Mouse (Mus musculus): Measurements from ENCODE around the gene Hipk1. TPM values are rescaled to one million over a fixed set of nuclear protein-coding genes. Genes with fewer than 3 reads are reported as not detected.

Gene Hipk1
- polyA plus RNA-seq, 1 experiment from 2014 or later, result 15.9 TPM

- H3K36me3 ChIP-seq (ENCODE audit: control insufficient read depth, insufficient read depth, low read length), result peaks cover 2% of the 10 kb centered on the region; the same call in 1 of the 2 replicates
- no peak for DNase-seq (ENCODE audit: low spot score, missing footprints)
- H3K4me3 ChIP-seq (ENCODE audit: low read depth, low read length), result no peak overlapping the region
- H3K4me2 ChIP-seq, result no peak overlapping the region
- no peak for ATAC-seq (ENCODE audit: low FRiP score)
- 83% methylated on average over 9 of the region's 9 CpGs for WGBS
- no peak overlapping the region for H3K9ac ChIP-seq (ENCODE audit: low read length)
- no peaks in the 10 kb centered on the region for H3K27me3 ChIP-seq (ENCODE audit: control insufficient read depth, insufficient read depth, low read length)
- no peaks in the 10 kb centered on the region for H3K4me1 ChIP-seq (ENCODE audit: control insufficient read depth, insufficient read depth, low read length)
- no peak overlapping the region for H3K27ac ChIP-seq (ENCODE audit: low read depth, low read length)
- no peaks in the 10 kb centered on the region for H3K9me3 ChIP-seq (ENCODE audit: control insufficient read depth, low read length)
Measured at GRCm38 (mm10) chr3:103771531-103772130, 19.7 kb downstream of the Hipk1 start.

GRCm38 (mm10) chr3:103766789-103767188 is 24.6 kb downstream of the Hipk1 start:
- no peaks in the 10 kb centered on the region for H3K27me3 ChIP-seq (ENCODE audit: control insufficient read depth, insufficient read depth, low read length)
- H3K27ac ChIP-seq (ENCODE audit: low read depth, low read length), result no peak overlapping the region
- no peak overlapping the region for H3K4me3 ChIP-seq (ENCODE audit: low read depth, low read length)
- H3K36me3 ChIP-seq (ENCODE audit: control insufficient read depth, insufficient read depth, low read length), result peaks cover 2% of the 10 kb centered on the region; the same call in 1 of the 2 replicates
- no peak for ATAC-seq (ENCODE audit: low FRiP score)
- H3K4me2 ChIP-seq, result no peak overlapping the region
- H3K4me1 ChIP-seq (ENCODE audit: control insufficient read depth, insufficient read depth, low read length), result no peaks in the 10 kb centered on the region
- DNase-seq (ENCODE audit: low spot score, missing footprints), result no peak
- no peaks in the 10 kb centered on the region for H3K9me3 ChIP-seq (ENCODE audit: control insufficient read depth, low read length)
- WGBS, result 75% methylated on average over 3 of the region's 3 CpGs
- no peak overlapping the region for H3K9ac ChIP-seq (ENCODE audit: low read length)

GRCm38 (mm10) chr3:103759261-103759970 is 31.9 kb downstream of the Hipk1 start:
- ATAC-seq (ENCODE audit: low FRiP score) (no peak), DNase-seq (ENCODE audit: low spot score, missing footprints) (no peak)
- peaks cover 3% of the 10 kb centered on the region; the same call in 1 of the 2 replicates for H3K36me3 ChIP-seq (ENCODE audit: control insufficient read depth, insufficient read depth, low read length)
- WGBS, result 89% methylated on average over 5 of the region's 5 CpGs
- H3K4me1 ChIP-seq (ENCODE audit: control insufficient read depth, insufficient read depth, low read length), result no peaks in the 10 kb centered on the region
- no peak overlapping the region for H3K4me2 ChIP-seq
- no peak overlapping the region for H3K27ac ChIP-seq (ENCODE audit: low read depth, low read length)
- H3K4me3 ChIP-seq (ENCODE audit: low read depth, low read length), result no peak overlapping the region
- no peaks in the 10 kb centered on the region for H3K9me3 ChIP-seq (ENCODE audit: control insufficient read depth, low read length)
- H3K27me3 ChIP-seq (ENCODE audit: control insufficient read depth, insufficient read depth, low read length), result no peaks in the 10 kb centered on the region
- no peak overlapping the region for H3K9ac ChIP-seq (ENCODE audit: low read length)

GRCm38 (mm10) chr3:103758456-103758855 is 32.9 kb downstream of the Hipk1 start:
- Histone ChIP-seq H3K9me3 (ENCODE audit: control insufficient read depth, low read length) (no peaks in the 10 kb centered on the region), H3K36me3 (ENCODE audit: control insufficient read depth, insufficient read depth, low read length) (peaks cover 4% of the 10 kb centered on the region), H3K4me3 (ENCODE audit: low read depth, low read length) (no peak overlapping the region), H3K9ac (ENCODE audit: low read length) (no peak overlapping the region), H3K27me3 (ENCODE audit: control insufficient read depth, insufficient read depth, low read length) (no peaks in the 10 kb centered on the region), H3K4me1 (ENCODE audit: control insufficient read depth, insufficient read depth, low read length) (no peaks in the 10 kb centered on the region), H3K4me2 (no peak overlapping the region), H3K27ac (ENCODE audit: low read depth, low read length) (no peak overlapping the region)
- WGBS, result 87% methylated on average over 7 of the region's 7 CpGs
- DNase-seq (ENCODE audit: low spot score, missing footprints) (no peak), ATAC-seq (ENCODE audit: low FRiP score) (no peak)

GRCm38 (mm10) chr3:103756920-103757319 is 34.4 kb downstream of the Hipk1 start:
- no peaks in the 10 kb centered on the region for H3K27me3 ChIP-seq (ENCODE audit: control insufficient read depth, insufficient read depth, low read length)
- DNase-seq (ENCODE audit: low spot score, missing footprints) (no peak), ATAC-seq (ENCODE audit: low FRiP score) (no peak)
- H3K27ac ChIP-seq (ENCODE audit: low read depth, low read length), result no peak overlapping the region
- no peaks in the 10 kb centered on the region for H3K4me1 ChIP-seq (ENCODE audit: control insufficient read depth, insufficient read depth, low read length)
- no peak overlapping the region for H3K4me3 ChIP-seq (ENCODE audit: low read depth, low read length)
- 96% methylated on average over 2 of the region's 2 CpGs for WGBS
- no peak overlapping the region for H3K4me2 ChIP-seq
- no peaks in the 10 kb centered on the region for H3K9me3 ChIP-seq (ENCODE audit: control insufficient read depth, low read length)
- peaks cover 6% of the 10 kb centered on the region for H3K36me3 ChIP-seq (ENCODE audit: control insufficient read depth, insufficient read depth, low read length)
- no peak overlapping the region for H3K9ac ChIP-seq (ENCODE audit: low read length)

GRCm38 (mm10) chr3:103755351-103755750 is 36.0 kb downstream of the Hipk1 start:
- DNase-seq (ENCODE audit: low spot score, missing footprints) (no peak), ATAC-seq (ENCODE audit: low FRiP score) (no peak)
- Histone ChIP-seq H3K36me3 (ENCODE audit: control insufficient read depth, insufficient read depth, low read length) (peaks cover 6% of the 10 kb centered on the region), H3K27ac (ENCODE audit: low read depth, low read length) (no peak overlapping the region), H3K4me3 (ENCODE audit: low read depth, low read length) (no peak overlapping the region), H3K27me3 (ENCODE audit: control insufficient read depth, insufficient read depth, low read length) (no peaks in the 10 kb centered on the region), H3K4me2 (no peak overlapping the region), H3K9me3 (ENCODE audit: control insufficient read depth, low read length) (no peaks in the 10 kb centered on the region), H3K4me1 (ENCODE audit: control insufficient read depth, insufficient read depth, low read length) (no peaks in the 10 kb centered on the region), H3K9ac (ENCODE audit: low read length) (no peak overlapping the region)
- 82% methylated on average over 3 of the region's 3 CpGs for WGBS

- Histone ChIP-seq H3K36me3 (ENCODE audit: control insufficient read depth, insufficient read depth, low read length) (peaks cover 14% of the 10 kb centered on the region), H3K9me3 (ENCODE audit: control insufficient read depth, low read length) (no peaks in the 10 kb centered on the region), H3K4me2 (no peak overlapping the region), H3K4me3 (ENCODE audit: low read depth, low read length) (no peak overlapping the region), H3K4me1 (ENCODE audit: control insufficient read depth, insufficient read depth, low read length) (no peaks in the 10 kb centered on the region), H3K27ac (ENCODE audit: low read depth, low read length) (no peak overlapping the region), H3K9ac (ENCODE audit: low read length) (no peak overlapping the region), H3K27me3 (ENCODE audit: control insufficient read depth, insufficient read depth, low read length) (no peaks in the 10 kb centered on the region)
- WGBS, result 86% methylated on average over 2 of the region's 2 CpGs
- ATAC-seq (ENCODE audit: low FRiP score) (no peak), DNase-seq (ENCODE audit: low spot score, missing footprints) (no peak)
Measured at GRCm38 (mm10) chr3:103751558-103751957, 39.8 kb downstream of the Hipk1 start.

GRCm38 (mm10) chr3:103746711-103747110 is 44.7 kb downstream of the Hipk1 start:
- DNase-seq (ENCODE audit: low spot score, missing footprints) (no peak), ATAC-seq (ENCODE audit: low FRiP score) (no peak)
- no peaks in the 10 kb centered on the region for H3K27me3 ChIP-seq (ENCODE audit: control insufficient read depth, insufficient read depth, low read length)
- H3K9ac ChIP-seq (ENCODE audit: low read length), result no peak overlapping the region
- H3K9me3 ChIP-seq (ENCODE audit: control insufficient read depth, low read length), result no peaks in the 10 kb centered on the region
- no peak overlapping the region for H3K4me3 ChIP-seq (ENCODE audit: low read depth, low read length)
- no peaks in the 10 kb centered on the region for H3K4me1 ChIP-seq (ENCODE audit: control insufficient read depth, insufficient read depth, low read length)
- peaks cover 17% of the 10 kb centered on the region for H3K36me3 ChIP-seq (ENCODE audit: control insufficient read depth, insufficient read depth, low read length)
- whole genome bisulfite sequencing, result 84% methylated on average over 5 of the region's 5 CpGs
- no peak overlapping the region for H3K27ac ChIP-seq (ENCODE audit: low read depth, low read length)
- no peak overlapping the region for H3K4me2 ChIP-seq

- ATAC-seq (ENCODE audit: low FRiP score), result no peak
- H3K4me1 ChIP-seq (ENCODE audit: control insufficient read depth, insufficient read depth, low read length), result peaks cover 4% of the 10 kb centered on the region
- H3K9me3 ChIP-seq (ENCODE audit: control insufficient read depth, low read length), result no peaks in the 10 kb centered on the region
- 92% methylated on average over 14 of the region's 14 CpGs for WGBS
- H3K27me3 ChIP-seq (ENCODE audit: control insufficient read depth, insufficient read depth, low read length), result no peaks in the 10 kb centered on the region
- H3K4me2 ChIP-seq, result no peak overlapping the region
- H3K4me3 ChIP-seq (ENCODE audit: low read depth, low read length), result no peak overlapping the region
- no peak overlapping the region for H3K9ac ChIP-seq (ENCODE audit: low read length)
- H3K36me3 ChIP-seq (ENCODE audit: control insufficient read depth, insufficient read depth, low read length), result peaks cover 17% of the 10 kb centered on the region
- no peak for DNase-seq (ENCODE audit: low spot score, missing footprints)
- H3K27ac ChIP-seq (ENCODE audit: low read depth, low read length), result no peak overlapping the region
Measured at GRCm38 (mm10) chr3:103745001-103745770, 46.2 kb downstream of the Hipk1 start.
